Mouse (Mus musculus) CH12F3 (cell line): ENCODE results near the gene Utp4.
"Not testable (repeated sequence)": the region's sequence is repeated elsewhere in the genome, so short reads cannot be mapped to it uniquely, and the experiment has no call there.

Experiments used
- in situ Hi-C: fragments of 300-500 bp; cut with MboI; formaldehyde crosslinking; loops from 2 replicates; pipeline ENCODE4 v1.14.3; 2020; ENCODE audit warnings: low sequenced_read_pairs

Gene Utp4

DNA sequence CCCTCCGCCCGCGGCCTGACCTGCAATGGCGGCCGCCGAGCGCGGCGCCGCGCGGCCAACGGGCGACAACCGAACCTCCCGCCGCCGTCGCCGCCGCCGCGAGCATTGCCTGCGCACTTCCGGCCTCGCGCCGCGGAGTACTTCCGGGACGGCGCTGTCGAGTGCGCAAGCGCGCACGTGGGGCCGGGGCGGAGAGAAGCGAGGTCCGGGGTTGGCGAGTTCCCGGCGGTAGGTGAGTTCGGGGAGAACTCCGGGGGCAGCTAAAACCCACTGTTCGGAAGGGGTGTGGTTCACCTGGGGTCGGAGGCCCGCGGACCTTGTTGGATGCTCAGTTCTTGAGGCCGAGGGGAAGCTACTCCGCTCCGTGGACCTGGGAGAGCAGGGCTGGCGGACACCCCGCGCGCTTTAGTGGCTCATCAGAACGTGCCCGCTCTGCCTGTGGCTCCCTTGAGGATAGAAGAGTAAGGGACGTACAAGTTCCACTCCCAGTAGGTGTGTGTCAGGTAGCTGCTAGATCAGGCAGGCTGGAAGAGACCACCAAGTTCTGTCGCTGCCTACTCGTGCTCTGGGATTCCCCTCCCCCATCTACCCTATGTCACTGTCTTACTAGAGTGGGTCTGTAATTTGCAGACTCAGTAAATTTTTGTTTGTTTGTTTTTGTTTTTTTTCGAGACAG is at the start of gene Utp4:
Gene Utp4, plus strand, starts transcription at position 156 of the 676 bp plus-strand sequence.
- in situ Hi-C loops, result no loop called here

GRCm38 (mm10) chr8:106850034-106850433 is 43.4 kb upstream of the Utp4 start:
- in situ Hi-C loops, result no loop called here

GRCm38 (mm10) chr8:106854534-106855241 is 38.7 kb upstream of the Utp4 start:
- in situ Hi-C loops, result no loop called here

DNA sequence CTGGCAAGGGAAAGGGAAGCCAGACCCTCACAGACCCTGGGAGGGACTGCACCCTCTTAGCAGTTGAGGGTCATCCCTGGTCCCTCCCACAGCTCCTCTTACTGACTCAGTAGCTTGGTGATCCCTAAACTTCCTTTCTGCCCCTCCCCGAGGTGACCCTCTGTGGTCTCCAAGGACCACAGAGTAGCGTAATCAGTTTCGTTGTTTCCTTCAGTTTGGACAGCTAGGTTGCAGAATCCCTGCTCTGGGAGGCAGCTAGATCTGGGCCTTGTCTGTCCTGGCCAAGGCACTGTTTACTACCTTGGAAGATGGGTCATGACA is 38.2 kb upstream of the Utp4 start:
- in situ Hi-C loops, result no loop called here

DNA sequence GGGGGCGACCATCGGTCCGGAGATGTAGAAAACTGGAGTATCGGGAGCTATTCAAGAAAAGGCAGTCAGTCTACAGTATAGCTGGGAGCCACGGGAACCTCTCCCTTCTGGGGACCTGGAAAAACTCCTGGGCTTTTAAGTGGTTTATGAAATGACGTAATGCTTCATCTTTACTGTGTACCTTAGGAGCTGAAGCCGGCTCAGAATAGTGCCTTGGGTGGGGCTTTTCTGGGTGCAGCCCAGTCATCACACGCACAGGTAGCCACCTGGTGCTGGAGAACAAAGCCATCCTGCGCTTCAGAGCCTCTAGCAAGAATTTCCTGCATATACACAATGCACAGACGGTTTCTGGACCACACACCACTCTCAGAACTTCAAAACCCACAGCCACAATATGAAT is 30.6 kb upstream of the Utp4 start:
- in situ Hi-C loops, result no loop called here

GRCm38 (mm10) chr8:106865354-106865753 is 28.1 kb upstream of the Utp4 start:
- in situ Hi-C loops, result no loop called here

GRCm38 (mm10) chr8:106870051-106870450 is 23.4 kb upstream of the Utp4 start, which contains the start of gene Has3:
Gene Has3, plus strand, starts transcription at chr8:106870242.
- in situ Hi-C loops, result no loop called here

DNA sequence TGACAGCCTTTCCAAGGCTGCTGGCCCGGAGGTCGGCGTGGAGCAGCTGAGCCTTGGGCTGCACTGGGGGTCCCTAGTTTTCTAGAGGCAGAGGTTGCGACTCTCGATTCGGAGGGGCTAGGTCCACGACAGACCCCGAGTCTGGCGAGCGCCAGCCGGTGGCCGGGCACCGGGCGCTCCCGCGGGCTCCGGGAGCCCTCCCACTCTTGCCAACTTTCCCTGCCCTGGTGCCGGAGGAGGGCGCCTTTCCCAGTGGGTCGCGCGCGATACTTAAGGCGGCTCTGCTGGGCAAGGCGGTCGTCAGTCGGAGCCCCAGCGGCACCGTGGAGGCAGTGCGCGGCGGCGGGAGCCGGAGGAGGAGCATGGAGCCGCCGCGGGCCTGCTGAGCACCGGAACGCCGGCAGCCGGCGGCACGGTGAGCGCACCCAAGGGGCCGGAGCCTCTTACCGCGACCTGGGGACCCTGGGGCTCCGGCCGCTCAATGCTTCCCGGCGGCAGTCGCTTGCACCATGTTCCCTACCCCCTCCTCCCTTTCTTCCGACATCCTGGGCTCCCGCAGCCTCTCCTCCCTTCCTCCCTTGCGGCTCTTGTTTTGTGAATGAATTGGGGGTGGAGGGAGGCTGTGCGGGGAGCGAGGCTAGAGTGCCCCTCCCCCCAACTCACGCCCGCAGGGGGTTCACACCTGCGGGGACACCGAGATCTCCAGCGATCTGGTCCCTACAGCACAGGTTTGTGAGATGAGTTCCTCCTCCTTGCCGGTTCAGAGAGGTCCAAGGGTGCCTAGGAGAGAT is 22.7 kb upstream of the Utp4 start:
- in situ Hi-C loops, result no loop called here

GRCm38 (mm10) chr8:106871328-106871926 is 22.0 kb upstream of the Utp4 start:
- in situ Hi-C loops, result no loop called here

GRCm38 (mm10) chr8:106871931-106872371 is 21.5 kb upstream of the Utp4 start:
- in situ Hi-C loops, result no loop called here

GRCm38 (mm10) chr8:106872454-106873034 is 20.9 kb upstream of the Utp4 start:
- in situ Hi-C loops, result no loop called here

GRCm38 (mm10) chr8:106880121-106880707 is 13.2 kb upstream of the Utp4 start:
- in situ Hi-C loops, result no loop called here

DNA sequence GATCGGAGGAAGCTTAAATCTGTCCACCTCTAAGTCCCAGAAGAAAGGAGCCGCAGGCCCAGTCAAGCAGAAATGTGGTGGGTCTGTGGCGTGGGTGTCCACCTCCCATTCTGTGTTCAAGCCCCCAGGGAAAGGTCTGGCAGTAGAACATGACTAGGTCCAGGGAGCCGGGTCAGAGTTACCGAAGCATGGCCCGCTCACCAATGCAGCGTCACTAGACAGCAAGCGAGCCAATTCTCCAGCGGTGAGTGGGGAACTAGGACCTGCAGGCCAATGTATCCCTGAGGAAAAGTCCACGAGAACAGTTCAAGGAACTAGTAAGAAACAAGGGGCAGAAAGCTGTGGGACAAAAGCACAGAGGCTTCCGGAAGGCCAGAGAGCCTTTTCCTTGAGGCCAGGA is 9.3 kb upstream of the Utp4 start:
- in situ Hi-C loops, result not testable (repeated sequence)

GRCm38 (mm10) chr8:106884826-106885400 is 8.5 kb upstream of the Utp4 start:
- in situ Hi-C loops, result loop anchor here (5.0 kb wide), 1 partner anchor 188 kb away; no protein-coding TSS in a partner anchor

DNA sequence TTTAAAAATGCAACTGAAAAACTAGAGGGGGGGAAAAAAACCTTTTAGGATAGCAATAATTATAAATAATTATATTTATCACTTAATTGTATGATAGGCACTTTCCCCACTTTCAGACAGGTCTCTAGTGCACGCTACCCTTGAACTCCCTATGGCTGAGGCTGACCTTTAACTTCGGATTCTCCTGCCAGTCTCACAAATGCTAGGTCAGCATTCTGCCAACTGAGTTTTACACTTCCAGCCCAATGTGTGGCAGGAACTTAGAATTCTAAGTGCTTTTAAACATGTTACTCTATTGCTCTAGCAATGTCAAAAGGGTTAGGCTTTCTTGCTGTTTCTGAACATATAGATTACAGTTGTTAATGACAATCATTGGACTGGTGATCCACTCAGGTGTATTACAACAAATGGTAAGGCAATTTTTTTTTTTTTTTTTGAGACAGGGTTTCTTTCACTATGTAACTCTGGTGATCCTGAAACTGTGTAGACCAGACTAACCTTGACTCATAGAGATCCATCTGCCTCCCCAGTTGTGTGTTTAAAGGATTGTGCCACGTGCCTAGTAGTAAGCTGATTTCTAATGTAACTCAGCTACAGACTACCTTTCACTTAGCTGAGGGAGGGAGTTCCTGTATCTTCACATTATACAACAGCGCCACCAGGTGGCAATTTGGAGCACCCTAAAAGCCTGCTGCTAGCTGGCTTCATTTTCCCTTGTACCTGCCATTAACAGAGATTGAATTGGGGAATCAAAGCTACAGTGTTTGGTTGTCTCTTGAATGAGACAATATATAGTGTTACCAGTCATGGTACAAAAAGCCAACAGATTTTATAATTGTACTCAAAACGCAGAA is 5.9 kb upstream of the Utp4 start:
- in situ Hi-C loops, result loop anchor here (5.0 kb wide), 1 partner anchor 190 kb away; no protein-coding TSS in a partner anchor

- in situ Hi-C loops, result loop anchor here (5.0 kb wide), 1 partner anchor 192 kb away; no protein-coding TSS in a partner anchor
Measured at GRCm38 (mm10) chr8:106888803-106889202, 4.6 kb upstream of the Utp4 start.

GRCm38 (mm10) chr8:106892210-106892805 is 1.1 kb upstream of the Utp4 start:
- in situ Hi-C loops, result no loop called here

DNA sequence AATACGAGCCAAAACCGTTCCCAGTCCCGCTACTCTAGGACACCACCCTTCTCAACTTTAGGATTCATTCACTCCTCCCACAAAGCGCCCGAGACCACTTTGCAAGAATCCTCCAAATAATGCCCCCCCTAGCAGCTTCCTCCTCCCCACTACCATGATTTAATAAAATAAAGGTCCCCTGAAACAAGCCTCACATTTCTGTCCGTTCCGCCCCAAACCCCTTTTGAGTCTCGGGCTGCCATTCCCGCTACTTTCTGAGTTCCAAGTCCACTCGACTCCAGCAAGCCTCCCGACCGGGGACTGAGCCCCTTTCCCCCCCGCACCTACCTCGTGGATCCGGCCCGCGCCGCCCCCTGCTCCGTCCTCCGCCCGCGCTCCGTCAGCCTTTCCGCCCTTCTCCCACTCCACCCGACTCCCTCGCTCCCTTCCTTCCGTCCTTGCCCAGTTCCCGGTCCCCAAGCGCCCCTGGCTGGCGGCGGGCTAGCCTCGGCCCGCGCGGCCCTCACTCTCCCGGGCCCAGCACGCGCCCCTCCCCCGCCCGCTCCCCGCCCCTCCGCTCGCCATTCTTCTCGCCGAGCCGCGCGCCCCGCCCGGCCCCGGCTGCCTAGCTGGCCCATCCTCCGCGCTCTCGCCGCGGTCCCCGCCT is 507 bp upstream of the Utp4 start:
- in situ Hi-C loops, result no loop called here
